Mouse (Mus musculus) lung, postnatal 0 days (tissue): ENCODE data around the gene Chchd4.

Source experiments
- CTCF ChIP-seq: IDR thresholded peaks from 2 replicates; pipeline ENCODE4 v1.5.1; 2016; ENCODE audit warnings: antibody characterized with exemption, mild to moderate bottlenecking
- EP300 ChIP-seq: IDR thresholded peaks from 2 replicates; pipeline ENCODE4 v1.6.1; 2016; ENCODE audit warnings: antibody characterized with exemption, mild to moderate bottlenecking, control low read depth

- no peak for TF ChIP-seq EP300
- TF ChIP-seq CTCF: no peak
Measured at GRCm38 (mm10) chr6:91470712-91471111, 2.6 kb downstream of the Chchd4 start.
